Mouse (Mus musculus) heart, embryonic 11.5 days (tissue): Measurements from ENCODE around the gene Ubash3a. TPM values are rescaled to one million over a fixed set of nuclear protein-coding genes. Genes with fewer than 3 reads are reported as not detected.

Experiments used
- ATAC-seq: fragments of 200-750 bp; cut with Nextera tagmentation; replicated peaks from 2 replicates; pipeline ENCODE4 v1.8.0; 2017; ENCODE audit warnings: moderate library complexity; ENCODE audit not compliant: insufficient number of reproducible peaks, low FRiP score, low TSS enrichment
- H3K27ac ChIP-seq: fragments of 300-500 bp; sonication (generic); 2 replicates; pipeline ENCODE4 v1.5.1; 2014; ENCODE audit warnings: mild to moderate bottlenecking, low read depth, low read length
- H3K27me3 ChIP-seq: fragments of 300-500 bp; sonication (generic); 2 replicates; pipeline ENCODE4 v1.6.1; 2014; ENCODE audit warnings: mild to moderate bottlenecking, low read length, mixed read lengths; ENCODE audit not compliant: control insufficient read depth, insufficient read depth
- H3K36me3 ChIP-seq: fragments of 300-500 bp; sonication (generic); 2 replicates; pipeline ENCODE4 v1.6.1; 2014; ENCODE audit warnings: mild to moderate bottlenecking, low read length, moderate library complexity, mixed read lengths; ENCODE audit not compliant: control insufficient read depth, insufficient read depth
- H3K4me1 ChIP-seq: fragments of 300-500 bp; sonication (generic); 2 replicates; pipeline ENCODE4 v1.6.1; 2014; ENCODE audit warnings: low read length; ENCODE audit not compliant: control insufficient read depth, insufficient read depth
- H3K4me2 ChIP-seq: fragments of 300-500 bp; sonication (generic); 2 replicates; pipeline ENCODE4 v1.6.1; 2014; ENCODE audit warnings: mild to moderate bottlenecking, moderate library complexity
- H3K4me3 ChIP-seq: fragments of 300-500 bp; sonication (generic); 2 replicates; pipeline ENCODE4 v1.5.1; 2014; ENCODE audit warnings: low read depth, low read length
- H3K9ac ChIP-seq: fragments of 300-500 bp; sonication (generic); 2 replicates; pipeline ENCODE4 v1.6.1; 2014; ENCODE audit warnings: mild to moderate bottlenecking, low read depth, low read length, moderate library complexity
- H3K9me3 ChIP-seq: fragments of 300-500 bp; sonication (generic); replicated peaks from 2 replicates; pipeline ENCODE4 v1.6.1; 2016; ENCODE audit warnings: low read length; ENCODE audit not compliant: control insufficient read depth
- WGBS: fragments of 180-500 bp; shearing (Covaris S2); extraction: QIAGEN DNeasy Blood & Tissue Kit; methylation state at CpG from one replicate; pipeline ENCODE4 v1.1.7; 2014; ENCODE audit not compliant: insufficient replicate concordance; 5-methylcytosine and 5-hydroxymethylcytosine counted together
- polyA plus RNA-seq: library from polyadenylated mRNA; unstranded; fragments of >200 nt; fragmentation: Nextera tagmentation; extraction: Ambion mirVana; gene quantifications from 2 replicates; pipeline ENCODE4 v1.2.1, GENCODE M21; 2014

The Ubash3a gene
- polyA plus RNA-seq, 1 experiment from 2014 or later: 2.9 TPM

DNA sequence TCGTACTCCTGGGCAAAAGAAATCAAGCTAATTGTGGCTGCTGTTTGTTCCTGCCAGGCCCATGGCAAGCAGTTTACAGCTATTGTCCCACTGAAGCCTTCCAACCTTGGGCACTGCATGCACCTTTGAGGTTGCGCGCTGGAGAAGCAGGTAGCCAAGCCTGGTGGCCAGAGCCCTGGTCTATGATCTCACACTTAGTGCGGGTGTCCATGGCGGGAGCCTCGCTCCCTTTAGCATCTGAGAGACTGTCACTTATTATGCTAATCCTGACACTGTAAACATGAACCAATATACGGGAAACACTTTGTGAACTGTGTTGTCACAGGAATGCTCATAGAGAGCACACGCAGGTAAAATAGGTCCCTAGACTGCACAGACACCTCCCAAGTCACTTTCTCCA is 66.0 kb downstream of the Ubash3a start:
- no peak for ATAC-seq

DNA sequence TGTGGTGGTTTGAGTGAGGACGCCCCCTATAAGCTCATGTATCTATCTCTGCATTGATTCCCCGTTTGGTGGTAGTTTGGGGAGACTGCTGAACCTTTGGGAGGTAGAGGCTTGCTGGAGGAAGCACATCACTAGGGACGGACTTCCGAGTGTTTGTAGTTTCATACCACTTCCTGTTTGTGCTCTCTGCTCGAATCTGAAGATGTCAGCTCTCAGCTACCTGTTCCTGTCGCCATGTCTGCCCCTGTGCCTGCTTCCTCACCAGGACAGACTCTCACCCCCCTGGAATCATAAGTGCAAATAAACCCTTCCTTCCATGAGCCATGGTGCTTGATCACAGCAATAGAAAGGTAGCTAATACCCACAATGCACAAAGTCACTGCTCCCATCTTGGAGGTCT is 67.5 kb downstream of the Ubash3a start:
- 61% methylated on average over 6 of the region's 6 CpGs for WGBS
- Histone ChIP-seq H3K4me3 (no peak overlapping the region), H3K9me3 (no peaks in the 10 kb centered on the region), H3K27me3 (no peaks in the 10 kb centered on the region), H3K4me2 (no peak overlapping the region), H3K4me1 (no peaks in the 10 kb centered on the region), H3K27ac (no peak overlapping the region), H3K9ac (no peak overlapping the region), H3K36me3 (no peaks in the 10 kb centered on the region)
- ATAC-seq: no peak

More for the DNA sequence above, 66.0 kb downstream of the Ubash3a start:
- Histone ChIP-seq H3K36me3 (no peaks in the 10 kb centered on the region), H3K4me3 (no peak overlapping the region), H3K9me3 (no peaks in the 10 kb centered on the region), H3K9ac (no peak overlapping the region), H3K4me2 (no peak overlapping the region), H3K4me1 (no peaks in the 10 kb centered on the region), H3K27ac (no peak overlapping the region), H3K27me3 (no peaks in the 10 kb centered on the region)
- WGBS: 89% methylated on average over 8 of the region's 8 CpGs

DNA sequence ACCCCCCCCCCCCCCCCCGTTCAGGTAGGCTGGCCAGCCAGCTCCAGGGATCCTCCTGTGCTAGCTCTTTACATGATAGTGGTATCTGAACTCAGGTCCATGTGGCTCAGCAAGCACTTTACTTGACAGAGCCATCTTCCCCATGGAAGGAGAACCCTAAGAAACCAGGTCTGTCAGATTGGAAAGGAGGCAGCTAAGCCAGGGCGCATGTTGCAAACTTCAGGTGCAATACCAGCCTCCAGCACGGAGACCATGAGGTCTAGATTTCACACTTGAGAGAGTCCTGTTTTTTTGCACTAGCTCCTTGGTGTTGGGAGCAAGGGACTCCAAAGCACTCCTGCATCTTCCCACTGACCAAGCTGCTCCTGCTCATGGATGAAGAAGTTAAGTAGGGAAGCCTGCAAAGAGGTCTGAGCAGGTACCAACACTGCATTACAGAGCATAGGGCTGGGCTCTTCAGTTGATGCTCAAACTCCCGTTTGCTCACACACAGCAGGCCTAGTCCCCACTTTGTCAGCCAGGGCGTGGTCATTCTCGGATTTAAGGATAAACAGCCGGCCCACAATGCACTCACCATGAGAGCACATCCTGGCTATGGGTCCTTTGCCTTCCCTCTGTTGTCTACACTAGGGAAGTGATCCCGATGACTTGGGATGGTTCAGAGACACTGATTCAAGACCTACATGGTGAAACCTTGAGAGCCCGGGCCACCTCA is 68.7 kb downstream of the Ubash3a start:
- ATAC-seq: no peak
- no peaks in the 10 kb centered on the region for H3K4me1 ChIP-seq
- no peaks in the 10 kb centered on the region for H3K27me3 ChIP-seq
- WGBS: 26% methylated on average over 9 of the region's 9 CpGs
- H3K36me3 ChIP-seq: no peaks in the 10 kb centered on the region
- H3K4me3 ChIP-seq: peak overlapping the region; percentile 53
- H3K9me3 ChIP-seq: no peaks in the 10 kb centered on the region
- peak overlapping the region; percentile 78 for H3K4me2 ChIP-seq
- H3K27ac ChIP-seq: no peak overlapping the region
- H3K9ac ChIP-seq: 0 out of 2 replicates have a peak overlapping the region, but pooled peaks have one; percentile 35

DNA sequence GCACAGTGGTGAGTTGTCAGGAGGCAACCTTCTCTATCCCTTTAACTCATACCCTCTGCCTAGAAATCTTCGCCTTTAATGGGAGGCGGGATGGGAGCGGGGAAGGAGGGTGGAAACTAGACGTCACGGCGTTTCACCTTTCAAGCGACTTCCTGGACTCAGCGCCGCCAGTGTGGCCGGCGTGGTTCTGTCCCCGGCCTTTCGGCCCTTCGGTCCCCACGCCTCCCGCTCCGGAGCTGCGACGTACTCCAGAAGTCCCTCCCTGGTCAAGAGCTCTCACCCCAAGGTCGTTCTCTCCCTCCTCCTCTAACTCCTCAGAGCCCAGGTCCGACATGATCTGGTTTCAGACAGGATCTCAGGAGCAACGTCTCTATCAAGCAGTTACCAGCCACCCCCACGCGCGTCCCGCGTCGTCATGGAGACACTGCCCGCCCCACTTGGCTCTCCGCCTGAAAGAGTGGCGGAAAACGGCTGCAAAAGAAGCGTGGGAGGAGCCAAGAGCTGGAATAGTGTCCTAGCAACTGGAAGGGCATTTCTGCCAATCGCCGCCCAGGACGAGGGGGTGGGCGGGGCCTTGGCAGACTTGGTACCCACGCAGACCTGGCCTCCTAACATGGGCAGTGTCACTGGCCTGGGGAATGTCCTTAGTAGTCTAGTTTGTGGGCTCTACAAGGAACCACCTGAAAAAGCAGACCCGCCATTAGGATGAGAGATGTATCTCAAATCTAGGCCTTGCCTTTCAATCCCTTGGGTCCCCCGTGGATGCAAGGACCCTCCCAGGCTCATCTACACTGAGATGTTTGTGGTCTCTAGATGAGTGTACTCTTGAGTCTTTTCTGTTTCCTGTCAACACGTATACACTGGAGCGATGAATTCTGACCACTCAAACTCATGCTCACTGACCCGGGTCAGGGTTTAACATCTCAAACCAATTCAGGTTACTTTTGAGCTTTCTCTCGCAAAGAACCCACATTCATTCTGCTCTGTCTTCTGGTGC is 69.5 kb downstream of the Ubash3a start, which contains the start of gene Rsph1:
Gene Rsph1 (minus strand): TSS at position 462 of the 997 bp plus-strand sequence.
- Histone ChIP-seq H3K9ac (peak within 1 kb of the TSS; percentile 35; the same call in 1 of the 2 replicates), H3K27ac (no peak within 1 kb of the TSS), H3K27me3 (no peaks in the 10 kb centered on the region), H3K4me2 (peak within 1 kb of the TSS; percentile 78), H3K9me3 (no peaks in the 10 kb centered on the region), H3K36me3 (no peaks in the 10 kb centered on the region), H3K4me3 (peak within 1 kb of the TSS; percentile 53), H3K4me1 (no peaks in the 10 kb centered on the region)
- 8% methylated on average over 44 of the region's 44 CpGs for WGBS
- peak; percentile 79 for ATAC-seq

DNA sequence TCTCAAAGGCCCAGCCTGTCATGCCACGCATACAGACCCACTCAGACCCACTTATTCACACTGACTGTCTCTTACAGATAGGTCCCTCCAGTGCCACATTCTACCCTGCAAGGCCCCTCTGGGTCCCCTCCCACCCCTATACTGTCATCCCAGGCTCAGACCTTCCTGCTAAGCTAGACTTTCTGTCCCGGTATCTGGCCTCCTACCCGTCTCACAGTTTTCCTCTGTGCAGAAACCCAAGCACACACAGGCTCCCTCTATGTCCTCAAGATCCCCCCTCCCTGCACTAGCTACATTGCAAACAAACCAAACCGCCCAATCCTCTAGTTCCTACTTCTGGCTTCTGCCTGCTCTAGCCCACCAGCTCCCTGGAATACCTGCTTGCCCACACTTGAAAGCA is 70.3 kb downstream of the Ubash3a start:
- H3K4me3 ChIP-seq: no peak overlapping the region
- no peak overlapping the region for H3K27ac ChIP-seq
- H3K4me1 ChIP-seq: no peaks in the 10 kb centered on the region
- no peak overlapping the region for H3K4me2 ChIP-seq
- no peaks in the 10 kb centered on the region for H3K9me3 ChIP-seq
- no peak overlapping the region for H3K9ac ChIP-seq
- no peak for ATAC-seq
- 65% methylated on average over 4 of the region's 4 CpGs for WGBS
- no peaks in the 10 kb centered on the region for H3K36me3 ChIP-seq
- no peaks in the 10 kb centered on the region for H3K27me3 ChIP-seq

DNA sequence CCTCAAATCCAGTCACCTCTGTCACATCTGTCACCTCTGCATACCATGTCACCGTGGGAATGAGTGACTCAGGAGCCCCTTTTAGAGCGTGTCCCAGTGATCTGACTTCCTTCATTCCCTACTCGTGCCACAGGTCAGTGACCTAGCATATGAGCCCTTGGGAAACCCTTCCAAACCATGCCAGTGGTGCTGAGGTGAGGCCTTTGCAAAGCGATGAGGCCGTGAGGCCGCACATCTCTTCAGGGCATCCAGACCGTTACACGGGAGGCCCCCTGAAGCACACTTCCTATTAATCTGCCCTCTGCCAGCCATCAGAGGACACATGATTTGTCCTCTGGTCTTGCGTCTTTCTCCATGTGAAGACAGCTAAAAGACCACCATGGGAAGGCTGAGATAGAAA is 71.9 kb downstream of the Ubash3a start:
- H3K9ac ChIP-seq: no peak overlapping the region
- H3K9me3 ChIP-seq: no peaks in the 10 kb centered on the region
- no peak overlapping the region for H3K27ac ChIP-seq
- no peak for ATAC-seq
- no peak overlapping the region for H3K4me2 ChIP-seq
- H3K4me1 ChIP-seq: no peaks in the 10 kb centered on the region
- 60% methylated on average over 9 of the region's 9 CpGs for WGBS
- H3K4me3 ChIP-seq: no peak overlapping the region
- no peaks in the 10 kb centered on the region for H3K27me3 ChIP-seq
- H3K36me3 ChIP-seq: no peaks in the 10 kb centered on the region

DNA sequence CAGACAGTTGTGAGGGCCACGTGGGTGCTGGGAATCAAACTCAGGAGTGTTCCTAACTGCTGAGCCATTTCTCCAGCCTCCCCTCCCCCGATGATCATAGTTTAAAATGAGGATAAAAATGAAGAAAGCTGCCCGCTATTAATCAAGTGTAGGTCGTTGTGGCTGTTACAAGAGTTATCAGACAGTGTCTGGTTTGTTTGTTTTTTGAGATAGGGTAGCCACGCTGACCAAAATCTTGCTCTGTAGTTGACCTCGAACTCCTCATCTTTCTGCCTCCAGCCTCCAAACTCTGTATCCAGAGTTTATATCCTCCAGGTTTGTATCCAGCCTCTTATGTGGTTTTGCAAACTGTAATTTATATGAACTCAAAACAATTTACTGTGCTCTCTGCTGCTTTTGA is 72.6 kb downstream of the Ubash3a start:
- Histone ChIP-seq H3K4me3 (no peak overlapping the region), H3K4me1 (no peaks in the 10 kb centered on the region), H3K4me2 (no peak overlapping the region), H3K27me3 (no peaks in the 10 kb centered on the region), H3K9me3 (no peaks in the 10 kb centered on the region), H3K27ac (no peak overlapping the region), H3K36me3 (no peaks in the 10 kb centered on the region), H3K9ac (no peak overlapping the region)
- ATAC-seq: no peak
- 46% methylated on average over 6 of the region's 6 CpGs for WGBS

DNA sequence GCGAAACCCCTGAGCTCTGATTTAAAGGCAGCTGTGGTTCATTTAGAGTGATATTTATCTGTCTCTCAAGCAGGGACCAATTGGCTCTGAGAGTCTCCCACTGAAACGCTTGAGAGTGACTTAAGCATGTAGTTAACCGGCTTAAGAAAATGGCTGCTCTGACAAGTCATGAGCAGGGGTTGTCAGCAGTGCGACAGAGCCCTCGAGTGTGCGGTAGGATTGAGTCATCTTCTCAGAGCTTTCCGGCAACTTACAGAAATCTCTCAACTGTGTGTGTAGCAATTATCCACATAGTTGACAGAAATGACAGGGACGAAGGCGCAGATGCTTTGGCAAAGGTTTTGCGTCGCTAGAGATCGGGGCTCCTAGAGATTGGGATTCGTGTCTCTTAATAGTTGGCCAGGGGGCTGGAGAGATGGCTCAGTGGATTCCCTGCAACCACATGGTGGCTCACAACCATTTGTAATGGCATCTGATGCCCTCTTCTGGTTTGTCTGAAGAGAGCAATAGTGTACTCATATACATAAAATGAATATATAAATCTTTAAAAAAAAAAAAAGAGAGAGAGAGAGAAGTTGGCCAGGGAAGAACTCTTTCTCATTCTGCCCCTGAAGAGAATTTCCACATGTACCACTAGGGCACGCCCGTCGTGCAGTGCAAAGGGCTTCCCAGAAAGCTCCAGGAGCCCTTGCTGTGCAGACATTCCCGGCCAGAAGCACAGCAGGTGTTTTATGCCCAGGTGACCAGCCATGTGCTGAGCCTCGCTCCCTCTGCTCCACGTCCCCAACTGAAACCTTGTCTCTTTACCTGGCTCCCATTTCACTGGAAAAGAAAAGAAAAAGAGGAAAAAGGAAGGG is 74.4 kb downstream of the Ubash3a start:
- Histone ChIP-seq H3K4me1 (no peaks in the 10 kb centered on the region), H3K36me3 (no peaks in the 10 kb centered on the region), H3K9me3 (no peaks in the 10 kb centered on the region), H3K27me3 (no peaks in the 10 kb centered on the region), H3K4me2 (no peak overlapping the region), H3K4me3 (no peak overlapping the region), H3K9ac (no peak overlapping the region), H3K27ac (no peak overlapping the region)
- no peak for ATAC-seq
- WGBS: 42% methylated on average over 19 of the region's 19 CpGs
